Mouse (Mus musculus): ENCODE measurements at regions not wholly inside any gene's neighbourhood (a gene's known extent, or its start where the extent isn't known, plus 50 kb on each side); places are given as distances from the start of the nearest gene placed in this dataset.

DNA sequence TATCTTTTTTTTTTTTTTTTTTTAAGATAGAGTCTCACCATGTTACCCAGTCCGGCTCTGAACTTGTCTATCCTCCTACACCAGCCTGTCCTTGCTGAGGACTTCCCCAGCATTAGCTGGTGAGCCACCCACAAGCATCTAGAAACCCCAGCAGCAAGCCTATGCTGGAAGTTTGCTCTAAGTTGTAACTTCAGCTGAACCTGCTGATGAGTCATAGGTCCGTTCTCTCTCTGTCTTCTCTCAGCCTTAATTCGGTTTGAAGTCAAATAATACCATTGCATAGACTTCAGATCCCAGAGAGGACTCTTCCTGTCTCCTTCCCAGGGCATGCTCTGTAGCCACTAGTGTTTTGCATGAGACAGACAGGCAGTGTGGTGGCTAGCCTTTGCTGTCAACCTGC lies 68.3 kb upstream of the Myrip start:
- no peak for DNase-seq

DNA sequence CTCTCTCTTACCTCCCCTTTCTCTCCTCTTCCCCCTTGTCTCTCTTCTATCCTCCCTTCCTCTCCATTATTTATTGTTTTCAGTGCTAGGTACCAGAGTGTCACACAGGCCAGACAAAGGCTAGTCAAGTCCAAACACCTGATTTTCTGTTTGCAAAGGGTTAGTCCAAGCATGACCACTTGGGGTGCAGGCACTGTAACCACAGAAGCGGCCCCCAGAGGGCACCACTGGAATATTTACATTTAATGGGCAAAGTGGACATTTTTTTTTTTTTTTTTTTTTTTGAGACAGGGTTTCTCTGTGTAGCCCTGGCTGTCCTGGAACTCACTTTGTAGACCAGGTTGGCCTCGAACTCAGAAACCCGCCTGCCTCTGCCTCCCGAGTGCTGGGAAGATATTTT lies 66.3 kb upstream of the Myrip start:
- peak in 1 of 2 experiments; percentile 13 for DNase-seq

- DNase-seq: no peak
Measured at GRCm38 (mm10) chr9:120245444-120245843, 55.9 kb upstream of the Myrip start.

DNA sequence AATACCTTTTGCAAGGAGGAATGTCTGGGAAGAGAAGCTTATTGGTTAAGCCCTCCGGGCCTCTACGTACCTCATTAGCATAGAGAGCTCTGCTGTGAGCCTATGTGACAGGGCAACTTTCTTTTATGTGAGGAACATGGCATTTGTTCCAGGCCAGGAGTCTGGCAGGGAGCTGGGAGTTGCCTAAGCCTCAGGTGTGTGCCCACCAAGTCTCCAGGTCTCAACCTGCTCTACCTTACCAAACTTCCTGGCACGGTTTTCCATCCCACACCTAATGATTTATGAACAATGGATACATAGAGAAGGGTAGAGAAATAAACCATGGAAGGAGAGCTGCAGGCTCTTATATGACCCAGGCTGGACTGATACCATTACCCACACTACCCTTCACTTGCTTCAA lies 52.6 kb upstream of the Myrip start:
- DNase-seq: no peak

Data from cerebellum, postnatal 36 days (tissue).